ENCODE assay signal across 19 mouse cellular contexts in the genomic region with DNA sequence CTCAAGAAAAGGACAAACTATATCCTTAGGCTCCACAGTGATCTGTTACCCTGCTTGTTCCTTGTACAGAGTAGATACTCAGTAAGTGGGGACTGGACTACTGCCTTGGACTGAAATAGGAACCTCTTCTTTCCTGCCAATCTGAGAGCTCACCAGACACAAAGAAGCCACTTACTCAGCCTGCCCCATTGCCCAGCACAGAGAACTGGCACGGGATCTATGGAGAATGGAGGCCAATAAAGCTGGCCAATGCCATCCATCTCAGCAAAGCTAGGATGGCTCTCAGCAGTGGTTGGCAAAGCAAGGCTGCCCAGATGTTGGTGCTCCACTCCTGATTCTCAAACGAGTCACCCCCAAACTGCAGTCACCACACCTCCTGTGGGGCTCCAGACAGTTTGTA. TPM values are rescaled to one million over a fixed set of nuclear protein-coding genes. Genes with fewer than 3 reads are reported as not detected.
DNase-seq lines count a peak whose midpoint lies in the region; ATAC-seq and TF ChIP-seq lines count a peak whose summit lies in the region.
"Had no signal": no experiment of that assay in that cellular context is flagged by ENCODE, and none has a peak within 500 bp of the region (broad histone marks: within the 10 kb centered on the region; RNA-seq: fewer than 3 reads in every experiment).

No protein-coding gene starts in this region.

- no peaks in the 10 kb centered on the region for H3K79me2 ChIP-seq in heart, adult 2 months (replicated peaks; ENCODE audit: control insufficient read depth, insufficient read depth, low read length)

- DNase-seq in cerebellum, adult 11-12 months: peak; percentile 36
- no peak for DNase-seq in cerebellum, adult 11 months
- DNase-seq in heart, adult 2 months: peak; percentile 35 to 61
- peak; percentile 5 to 6 for DNase-seq in right cerebral cortex, postnatal 36 days (ENCODE audit: low spot score in 2 of 2)
- no peak for DNase-seq in right cerebral cortex, adult 2 months (ENCODE audit: low spot score in 2 of 2)
- peak; percentile 18 for DNase-seq in telencephalon, adult 2 months (ENCODE audit: low read depth, low spot score)
- no peak for DNase-seq in embryo, embryonic 10 days (ENCODE audit: low spot score)
- DNase-seq: adrenal gland, adult 2 months; embryo, embryonic 11 days; kidney, adult 2 months; kidney, postnatal 36 days; midbrain, embryonic 14.5 days had no signal

- H3K4me1 ChIP-seq in heart, adult 2 months (ENCODE audit: control insufficient read depth, insufficient read depth, low read length): peaks cover 7% of the 10 kb centered on the region
- H3K4me1 ChIP-seq in heart, embryonic 12.5 days (replicated peaks): peaks cover 16% of the 10 kb centered on the region
- H3K4me1 ChIP-seq: limb, embryonic 12.5 days had no signal

- H3K27me3 ChIP-seq in heart, adult 2 months (ENCODE audit: control insufficient read depth, insufficient read depth, low read length): no peaks in the 10 kb centered on the region
- H3K27me3 ChIP-seq in heart, embryonic 12.5 days (replicated peaks): peaks cover 10% of the 10 kb centered on the region
- H3K27me3 ChIP-seq: limb, embryonic 12.5 days had no signal

- no peaks in the 10 kb centered on the region for H3K36me3 ChIP-seq in heart, adult 2 months (ENCODE audit: control insufficient read depth, insufficient read depth, low read length)
- H3K36me3 ChIP-seq in heart, embryonic 12.5 days: no peaks in the 10 kb centered on the region
- H3K36me3 ChIP-seq: limb, embryonic 12.5 days had no signal

- no peak for TF ChIP-seq POLR2A in heart, adult 2 months (IDR thresholded peaks at IDR 0.05; ENCODE audit: insufficient read depth, low read depth, low read length)

- H3K27ac ChIP-seq in heart, adult 2 months: no peak overlapping the region
- H3K27ac ChIP-seq in heart, embryonic 12.5 days (ENCODE audit: poor library complexity, severe bottlenecking): no peak overlapping the region
- H3K27ac ChIP-seq: hindbrain, embryonic 14.5 days; limb, embryonic 12.5 days; macrophage had no signal

- WGBS in heart, adult 2 months: 41% methylated on average over 2 of the region's 2 CpGs
- 67% methylated on average over 2 of the region's 2 CpGs for WGBS in heart, embryonic 12.5 days

- no peak for ATAC-seq in heart, embryonic 12.5 days (ENCODE audit: insufficient number of reproducible peaks, low FRiP score)
- ATAC-seq: forebrain, embryonic 16.5 days had no signal

- no peak overlapping the region for H3K9ac ChIP-seq in heart, adult 2 months (ENCODE audit: low read depth, low read length)
- no peak overlapping the region for H3K9ac ChIP-seq in heart, embryonic 12.5 days
- H3K9ac ChIP-seq: hindbrain, embryonic 14.5 days; limb, embryonic 12.5 days had no signal

- peak; percentile 67; the same call in 1 of the 2 replicates for TF ChIP-seq EP300 in heart, adult 2 months (IDR thresholded peaks at IDR 0.05; ENCODE audit: insufficient read depth, low read depth, low read length)

- no peak overlapping the region for H3K4me2 ChIP-seq in heart, embryonic 12.5 days
- H3K4me2 ChIP-seq: hindbrain, embryonic 14.5 days; limb, embryonic 12.5 days had no signal

- no peak for TF ChIP-seq CTCF in heart, adult 2 months (IDR thresholded peaks at IDR 0.05)

- no peaks in the 10 kb centered on the region for H3K9me3 ChIP-seq in heart, embryonic 12.5 days (replicated peaks)
- H3K9me3 ChIP-seq: limb, embryonic 12.5 days had no signal

- intact Hi-C loops in heart, adult 2 months (cut with DNase I): loop anchor here (5.0 kb wide), 1 partner anchor 78 kb away; a partner anchor contains a TSS

- no peak overlapping the region for H3K4me3 ChIP-seq in heart, adult 2 months
- no peak overlapping the region for H3K4me3 ChIP-seq in heart, embryonic 12.5 days
- H3K4me3 ChIP-seq: limb, embryonic 12.5 days had no signal

RNA-seq across cellular contexts. Expression of a gene that starts 39.0 kb away (rescaled TPM):
- not detected for total RNA-seq in heart, adult 2 months (2021)
- not detected in 2 replicates for polyA plus RNA-seq in heart, adult 2 months (2012; rRNA removed)
- polyA plus RNA-seq in heart, embryonic 12.5 days (2016; fragmentation: Nextera tagmentation; extraction: Ambion mirVana): not detected in 2 replicates
- total RNA-seq: adrenal gland, adult 2 months; granulocyte monocyte progenitor cell, adult 5-6 weeks had no signal
- polyA plus RNA-seq: adrenal gland, adult 2 months; forebrain, embryonic 16.5 days; hindbrain, embryonic 14.5 days; kidney, adult 2 months; limb, embryonic 12.5 days; liver, embryonic 16.5 days; macrophage; midbrain, embryonic 14.5 days had no signal

Comparison
In these comparisons a context has a peak if more than half of its experiments do, and no peak if none do; other contexts are left out.
1. DNase-seq: peak in cerebellum, adult 11-12 months (single experiment), heart, adult 2 months (2 of 2), right cerebral cortex, postnatal 36 days (2 of 2) and telencephalon, adult 2 months (single experiment); none in cerebellum, adult 11 months (single experiment), right cerebral cortex, adult 2 months (0 of 2) and embryo, embryonic 10 days (single experiment).